Mouse (Mus musculus) erythroblast, embryonic 14.5 days (primary cell): ENCODE data around the gene Tfcp2.

ENCODE experiments used
- GATA1 ChIP-seq: IDR thresholded peaks from 2 replicates; pipeline ENCODE4 v1.6.1; 2012; ENCODE audit warnings: low read length, inconsistent platforms, mixed read lengths
- TAL1 ChIP-seq: IDR thresholded peaks from 3 replicates; pipeline ENCODE4 v1.6.1; 2012; ENCODE audit warnings: low read length, inconsistent platforms, mixed read lengths

- TF ChIP-seq GATA1 = no peak
- TF ChIP-seq TAL1 = no peak
These were observed at the start of gene Tfcp2 for GRCm38 (mm10) chr15:100551326-100552307.
